Mouse (Mus musculus) hindbrain, embryonic 15.5 days (tissue): ENCODE results near the gene Snrnp35. TPM values are rescaled to one million over a fixed set of nuclear protein-coding genes. Genes with fewer than 3 reads are reported as not detected.

Experiments
- ATAC-seq: fragments of 200-750 bp; cut with Nextera tagmentation; 2 replicates; pipeline ENCODE4 v1.8.0; 2017; ENCODE audit warnings: low read depth, moderate number of reproducible peaks, moderate TSS enrichment; ENCODE audit not compliant: low FRiP score
- H3K27ac ChIP-seq: fragments of 300-500 bp; sonication (generic); replicated peaks from 2 replicates; pipeline ENCODE4 v1.5.1; 2015; ENCODE audit warnings: mild to moderate bottlenecking, inconsistent platforms
- H3K27me3 ChIP-seq: fragments of 300-500 bp; sonication (generic); 2 replicates; pipeline ENCODE4 v1.6.1; 2015; ENCODE audit warnings: control low read depth, inconsistent platforms
- H3K36me3 ChIP-seq: fragments of 300-500 bp; sonication (generic); 2 replicates; pipeline ENCODE4 v1.6.1; 2015; ENCODE audit warnings: control low read depth, inconsistent platforms
- H3K4me1 ChIP-seq: fragments of 300-500 bp; sonication (generic); replicated peaks from 2 replicates; pipeline ENCODE4 v1.6.1; 2015; ENCODE audit warnings: control low read depth, inconsistent platforms
- H3K4me2 ChIP-seq: fragments of 300-500 bp; sonication (generic); 2 replicates; pipeline ENCODE4 v1.6.1; 2015; ENCODE audit warnings: moderate library complexity, mild to moderate bottlenecking, inconsistent platforms
- H3K4me3 ChIP-seq: fragments of 300-500 bp; sonication (generic); 2 replicates; pipeline ENCODE4 v1.5.1; 2015; ENCODE audit warnings: mild to moderate bottlenecking, inconsistent platforms
- H3K9ac ChIP-seq: fragments of 300-500 bp; sonication (generic); 2 replicates; pipeline ENCODE4 v1.6.1; 2015; ENCODE audit warnings: inconsistent platforms
- H3K9me3 ChIP-seq: fragments of 300-500 bp; sonication (generic); 2 replicates; pipeline ENCODE4 v1.6.1; 2016; ENCODE audit warnings: control low read depth, inconsistent platforms
- WGBS: fragments of 180-500 bp; shearing (Covaris S2); methylation state at CpG from one replicate; pipeline ENCODE4 v1.1.7; 2015; 5-methylcytosine and 5-hydroxymethylcytosine counted together
- polyA plus RNA-seq: library from polyadenylated mRNA; unstranded; fragments of >200 nt; fragmentation: Nextera tagmentation; extraction: Ambion mirVana; gene quantifications from 2 replicates; pipeline ENCODE4 v1.2.1, GENCODE M21; 2015

The Snrnp35 gene
- polyA plus RNA-seq, 1 experiment from 2014 or later: 20.3 TPM

- Histone ChIP-seq H3K4me3 (no peak overlapping the region), H3K27me3 (no peaks in the 10 kb centered on the region), H3K4me2 (no peak overlapping the region), H3K36me3 (peaks cover 13% of the 10 kb centered on the region), H3K9ac (no peak overlapping the region), H3K4me1 (no peaks in the 10 kb centered on the region), H3K27ac (no peak overlapping the region), H3K9me3 (no peaks in the 10 kb centered on the region)
- 98% methylated on average over 6 of the region's 6 CpGs for WGBS
- no peak for ATAC-seq
Measured at GRCm38 (mm10) chr5:124509200-124509599, 26.3 kb downstream of the Snrnp35 start.

DNA sequence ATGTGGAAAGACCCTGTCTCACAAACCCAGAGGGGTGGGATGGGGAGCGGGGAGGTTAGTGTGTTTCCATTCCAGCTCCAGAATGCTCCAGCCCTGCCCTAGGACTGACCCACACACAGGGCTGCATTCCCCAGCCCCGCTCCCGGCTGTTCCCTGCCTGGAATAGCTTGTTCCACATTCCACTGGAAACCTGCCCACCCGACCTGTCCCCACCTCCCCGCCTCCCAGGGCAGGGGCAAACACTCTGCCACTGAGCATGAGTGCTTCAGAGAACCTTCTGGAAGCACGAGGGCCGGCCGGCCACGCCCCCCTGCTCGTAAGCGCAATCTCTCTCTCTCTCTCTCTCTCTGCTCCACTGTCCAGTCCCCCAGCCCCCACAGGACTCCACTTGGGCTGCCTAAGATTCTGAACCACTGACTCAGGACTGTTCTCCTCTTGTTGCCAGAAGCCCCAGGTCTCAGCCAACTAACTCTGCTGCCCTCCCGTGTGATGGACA, 26.9 kb downstream of the Snrnp35 start:
- H3K27me3 ChIP-seq: no peaks in the 10 kb centered on the region
- WGBS: 73% methylated on average over 12 of the region's 12 CpGs
- H3K4me2 ChIP-seq: no peak overlapping the region
- H3K9ac ChIP-seq: no peak overlapping the region
- no peak overlapping the region for H3K4me3 ChIP-seq
- no peaks in the 10 kb centered on the region for H3K4me1 ChIP-seq
- peaks cover 17% of the 10 kb centered on the region for H3K36me3 ChIP-seq
- H3K9me3 ChIP-seq: no peaks in the 10 kb centered on the region
- no peak overlapping the region for H3K27ac ChIP-seq
- no peak for ATAC-seq

DNA sequence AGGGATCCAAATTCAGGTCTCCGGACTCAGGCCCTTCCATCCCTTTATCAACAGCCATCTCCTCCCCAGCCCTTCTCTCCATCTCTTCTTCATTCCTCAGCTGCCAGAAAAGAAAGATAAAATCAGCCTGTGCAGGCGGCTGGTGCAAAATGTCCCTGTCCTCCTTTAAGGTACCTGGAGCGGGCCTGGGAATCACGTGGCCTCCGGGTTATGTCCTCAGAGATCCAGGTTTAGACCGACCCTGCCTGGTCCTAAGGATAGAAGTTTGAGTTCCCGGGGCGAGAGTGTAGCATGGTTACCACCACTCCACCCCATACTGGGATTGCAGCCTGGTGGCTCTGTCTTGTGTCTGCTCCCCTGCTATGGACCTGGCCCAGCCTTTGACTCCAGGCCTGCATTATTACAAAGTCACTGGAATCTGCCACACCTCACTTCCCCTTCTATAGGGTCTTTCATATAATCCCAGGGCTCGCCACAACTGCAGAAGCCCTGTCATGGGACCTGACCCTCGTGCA, 27.7 kb downstream of the Snrnp35 start:
- Histone ChIP-seq H3K4me2 (no peak overlapping the region), H3K27ac (no peak overlapping the region), H3K4me3 (no peak overlapping the region), H3K9me3 (no peaks in the 10 kb centered on the region), H3K36me3 (peaks cover 17% of the 10 kb centered on the region), H3K27me3 (no peaks in the 10 kb centered on the region), H3K9ac (no peak overlapping the region), H3K4me1 (no peaks in the 10 kb centered on the region)
- no peak for ATAC-seq
- 91% methylated on average over 10 of the region's 10 CpGs for WGBS

DNA sequence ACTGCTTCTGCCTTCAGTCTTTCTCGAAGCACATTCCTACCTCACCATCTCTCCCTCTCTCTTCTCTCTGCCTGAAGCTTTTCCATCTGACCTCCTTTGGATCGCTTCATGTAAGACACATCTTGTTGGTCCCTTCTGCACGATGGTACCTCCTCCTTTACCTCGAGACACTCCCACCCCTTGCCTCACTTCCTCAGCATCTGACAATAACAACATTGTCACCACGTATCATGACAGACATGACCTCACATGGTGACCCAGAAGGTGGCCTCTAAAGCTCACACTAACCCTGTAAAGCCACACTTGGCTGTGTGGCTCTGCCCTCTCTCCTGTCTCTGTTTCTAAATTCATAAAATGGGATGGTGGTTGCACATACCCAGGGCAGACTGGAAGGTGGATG, 32.9 kb downstream of the Snrnp35 start:
- H3K4me2 ChIP-seq: no peak overlapping the region
- no peak for ATAC-seq
- 86% methylated on average over 5 of the region's 5 CpGs for WGBS
- no peaks in the 10 kb centered on the region for H3K27me3 ChIP-seq
- H3K27ac ChIP-seq: no peak overlapping the region
- no peak overlapping the region for H3K4me3 ChIP-seq
- H3K4me1 ChIP-seq: no peaks in the 10 kb centered on the region
- H3K9me3 ChIP-seq: no peaks in the 10 kb centered on the region
- no peak overlapping the region for H3K9ac ChIP-seq
- H3K36me3 ChIP-seq: peaks cover 17% of the 10 kb centered on the region

GRCm38 (mm10) chr5:124518648-124519047, 35.7 kb downstream of the Snrnp35 start:
- no peaks in the 10 kb centered on the region for H3K27me3 ChIP-seq
- WGBS: 37% methylated on average over 10 of the region's 10 CpGs
- no peak for ATAC-seq
- H3K9ac ChIP-seq: no peak overlapping the region
- peaks cover 8% of the 10 kb centered on the region for H3K36me3 ChIP-seq
- H3K9me3 ChIP-seq: no peaks in the 10 kb centered on the region
- no peak overlapping the region for H3K27ac ChIP-seq
- H3K4me1 ChIP-seq: no peaks in the 10 kb centered on the region
- no peak overlapping the region for H3K4me2 ChIP-seq
- H3K4me3 ChIP-seq: no peak overlapping the region

DNA sequence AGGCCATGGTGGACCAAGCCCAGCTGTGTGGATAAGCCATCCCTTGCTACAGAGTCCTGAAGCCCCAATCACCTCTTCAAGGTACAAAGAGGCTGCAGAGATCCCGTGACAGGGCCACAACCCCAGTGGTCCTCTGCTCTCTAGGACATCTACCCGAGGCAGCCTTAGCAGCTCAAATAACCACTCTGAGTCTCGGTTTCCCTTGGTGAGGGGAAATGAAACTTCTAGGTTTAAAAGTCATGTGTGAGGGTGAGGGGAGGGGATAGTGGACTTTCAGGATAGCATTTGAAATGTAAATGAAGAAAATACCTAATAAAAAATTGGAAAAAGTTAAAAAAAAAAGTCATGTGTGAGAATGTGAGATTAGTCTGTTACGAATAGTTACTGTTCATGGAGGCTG, 38.7 kb downstream of the Snrnp35 start:
- H3K36me3 ChIP-seq: no peaks in the 10 kb centered on the region
- H3K4me2 ChIP-seq: no peak overlapping the region
- H3K27ac ChIP-seq: no peak overlapping the region
- no peaks in the 10 kb centered on the region for H3K4me1 ChIP-seq
- no peak overlapping the region for H3K9ac ChIP-seq
- H3K27me3 ChIP-seq: no peaks in the 10 kb centered on the region
- H3K9me3 ChIP-seq: no peaks in the 10 kb centered on the region
- H3K4me3 ChIP-seq: no peak overlapping the region
- no peak for ATAC-seq
- 90% methylated on average over 4 of the region's 4 CpGs for WGBS

- Histone ChIP-seq H3K36me3 (no peaks in the 10 kb centered on the region), H3K4me3 (no peak overlapping the region), H3K4me2 (no peak overlapping the region), H3K27ac (no peak overlapping the region), H3K9ac (no peak overlapping the region), H3K4me1 (peaks cover under 1% of the 10 kb centered on the region), H3K9me3 (no peaks in the 10 kb centered on the region), H3K27me3 (no peaks in the 10 kb centered on the region)
- 95% methylated on average over 8 of the region's 8 CpGs for WGBS
- no peak for ATAC-seq
Measured at GRCm38 (mm10) chr5:124523032-124523431, 40.1 kb downstream of the Snrnp35 start.

DNA sequence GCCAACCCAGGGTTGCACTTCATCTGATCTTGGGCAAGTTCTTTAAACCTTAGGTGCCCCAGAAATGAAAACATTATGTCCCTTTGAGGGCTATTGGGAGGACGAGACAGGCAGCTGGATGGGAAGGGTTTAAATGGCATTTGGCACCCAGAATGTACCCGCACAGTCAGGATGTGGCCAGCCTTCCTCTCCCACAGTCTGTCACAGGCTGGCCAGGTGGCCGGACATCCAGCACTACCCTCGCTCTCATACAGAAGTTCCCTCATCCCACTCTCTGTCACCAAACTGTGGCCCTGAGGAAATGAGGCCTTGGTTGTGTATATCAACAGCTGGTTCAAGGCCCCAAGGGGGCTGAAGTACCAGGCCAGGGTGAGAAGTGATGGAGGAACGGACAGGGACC, 42.0 kb downstream of the Snrnp35 start:
- WGBS: 89% methylated on average over 5 of the region's 5 CpGs
- H3K36me3 ChIP-seq: no peaks in the 10 kb centered on the region
- peaks cover 20% of the 10 kb centered on the region for H3K4me1 ChIP-seq
- no peaks in the 10 kb centered on the region for H3K9me3 ChIP-seq
- ATAC-seq: no peak
- H3K27me3 ChIP-seq: no peaks in the 10 kb centered on the region
- no peak overlapping the region for H3K4me2 ChIP-seq
- no peak overlapping the region for H3K9ac ChIP-seq
- no peak overlapping the region for H3K4me3 ChIP-seq
- no peak overlapping the region for H3K27ac ChIP-seq

DNA sequence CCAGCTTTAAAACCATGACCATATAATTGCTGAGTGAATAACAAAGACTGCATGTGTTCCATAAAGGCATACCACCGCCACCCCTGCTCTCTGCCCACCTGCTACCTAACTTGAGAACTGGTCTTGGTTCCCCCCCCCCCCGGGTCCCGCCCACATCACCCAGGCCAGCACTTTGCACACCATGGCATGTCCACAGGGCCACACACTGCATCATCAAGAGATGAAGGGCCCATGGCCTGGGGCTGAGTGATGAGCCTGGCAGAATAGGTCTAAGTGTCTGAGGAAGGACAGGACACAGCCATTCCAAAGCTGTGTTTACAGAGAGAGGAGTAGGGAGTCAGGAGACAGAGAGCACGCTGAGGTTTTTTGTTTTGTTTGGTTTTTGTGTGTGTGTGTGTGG, 45.4 kb downstream of the Snrnp35 start:
- ATAC-seq: no peak
- Histone ChIP-seq H3K9ac (0 out of 2 replicates have a peak overlapping the region, but pooled peaks have one; percentile 23), H3K27me3 (no peaks in the 10 kb centered on the region), H3K9me3 (no peaks in the 10 kb centered on the region), H3K36me3 (no peaks in the 10 kb centered on the region), H3K27ac (0 out of 2 replicates have a peak overlapping the region, but pooled peaks have one; percentile 9), H3K4me3 (0 out of 2 replicates have a peak overlapping the region, but pooled peaks have one; percentile 70), H3K4me1 (peaks cover 37% of the 10 kb centered on the region), H3K4me2 (peak overlapping the region; percentile 67)
- WGBS: 68% methylated on average over 4 of the region's 4 CpGs

- H3K27ac ChIP-seq: peak overlapping the region; percentile 40; the same call in 1 of the 2 replicates
- peak overlapping the region; percentile 70; the same call in 1 of the 2 replicates for H3K4me3 ChIP-seq
- peak overlapping the region; percentile 23 for H3K9ac ChIP-seq
- no peaks in the 10 kb centered on the region for H3K9me3 ChIP-seq
- no peak for ATAC-seq
- H3K4me2 ChIP-seq: peak overlapping the region; percentile 67
- no peaks in the 10 kb centered on the region for H3K27me3 ChIP-seq
- WGBS: 32% methylated on average over 9 of the region's 9 CpGs
- no peaks in the 10 kb centered on the region for H3K36me3 ChIP-seq
- H3K4me1 ChIP-seq: peaks cover 37% of the 10 kb centered on the region
Measured at GRCm38 (mm10) chr5:124528791-124529190, 45.9 kb downstream of the Snrnp35 start.

DNA sequence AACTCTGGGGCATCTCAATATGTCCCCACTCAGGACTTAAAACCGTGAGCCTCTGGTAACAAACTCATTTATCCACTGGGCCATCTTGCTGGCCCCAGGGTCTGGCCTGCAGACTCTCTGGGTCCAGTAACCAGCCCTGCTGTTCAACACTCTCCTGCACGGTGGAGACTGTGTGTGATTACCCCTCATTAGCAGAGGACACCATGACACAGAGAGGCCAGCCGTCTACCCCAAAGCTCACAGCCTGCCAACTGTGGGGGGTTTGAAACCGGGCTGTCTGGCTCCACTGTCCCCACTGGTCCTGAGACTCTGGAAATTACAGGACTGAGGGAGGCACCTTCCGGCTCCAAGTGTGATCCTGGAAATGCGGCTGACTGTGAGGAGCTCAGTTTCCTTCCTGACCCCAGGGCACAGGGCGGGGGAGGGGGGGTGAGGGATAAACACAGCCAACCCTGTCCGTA, 46.3 kb downstream of the Snrnp35 start:
- H3K4me3 ChIP-seq: peak overlapping the region; percentile 70
- H3K9me3 ChIP-seq: no peaks in the 10 kb centered on the region
- H3K4me1 ChIP-seq: peaks cover 37% of the 10 kb centered on the region
- 33% methylated on average over 8 of the region's 8 CpGs for WGBS
- H3K27ac ChIP-seq: peak overlapping the region; percentile 40; the same call in 1 of the 2 replicates
- no peaks in the 10 kb centered on the region for H3K27me3 ChIP-seq
- no peaks in the 10 kb centered on the region for H3K36me3 ChIP-seq
- no peak for ATAC-seq
- peak overlapping the region; percentile 67 for H3K4me2 ChIP-seq
- peak overlapping the region; percentile 23 for H3K9ac ChIP-seq

DNA sequence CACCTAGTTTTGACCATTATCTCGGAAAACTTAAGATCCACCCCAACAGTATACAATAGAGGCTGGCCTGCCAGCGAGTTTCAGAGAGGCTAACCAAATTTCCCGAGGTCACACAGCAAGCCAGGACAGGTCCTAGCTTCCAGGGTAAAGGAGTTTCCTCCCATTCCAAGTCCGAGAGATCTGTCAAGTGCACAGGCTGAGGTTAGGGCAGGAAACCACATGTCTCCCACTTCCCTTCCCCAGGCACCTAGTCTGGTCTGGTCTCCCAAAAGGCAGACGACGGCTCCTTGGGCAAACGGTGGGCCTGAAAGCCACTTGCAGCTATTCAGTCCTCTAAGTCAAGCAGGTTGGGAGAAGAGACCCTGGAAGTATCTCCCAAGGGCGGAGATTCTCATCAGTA, 46.8 kb downstream of the Snrnp35 start:
- Histone ChIP-seq H3K9me3 (no peaks in the 10 kb centered on the region), H3K27me3 (no peaks in the 10 kb centered on the region), H3K4me2 (peak overlapping the region; percentile 67), H3K9ac (no peak overlapping the region), H3K4me1 (peaks cover 37% of the 10 kb centered on the region), H3K36me3 (no peaks in the 10 kb centered on the region), H3K4me3 (peak overlapping the region; percentile 70), H3K27ac (peak overlapping the region; percentile 40; the same call in 1 of the 2 replicates)
- WGBS: 64% methylated on average over 8 of the region's 8 CpGs
- ATAC-seq: no peak
